Mouse (Mus musculus): ENCODE measurements around the gene Smdt1.

GRCm38 (mm10) chr15:82351480-82351879, 12.7 kb downstream of the Smdt1 start:
- TF ChIP-seq BHLHE40 (IDR thresholded peaks at IDR 0.05; ENCODE audit: borderline replicate concordance, low read depth, low read length) (peak; percentile 48; the same call in 1 of the 2 replicates), POLR2AphosphoS2 (IDR thresholded peaks at IDR 0.05; ENCODE audit: low read length) (peak; percentile 21; the same call in 1 of the 2 replicates), SIN3A (IDR thresholded peaks at IDR 0.05; ENCODE audit: low read length) (peak; percentile 68), USF1 (IDR thresholded peaks at IDR 0.05; ENCODE audit: low read depth, low read length) (no peak; the same call in 1 of the 2 replicates), EP300 (IDR thresholded peaks at IDR 0.05; ENCODE audit: low read depth in 1 of 2, low read length in 2 of 2) (peak; percentile 50 to 77), CTCF (IDR thresholded peaks at IDR 0.05 in 2 of 3, conservative IDR thresholded peaks at IDR 0.05 in 1 of 3; ENCODE audit: control insufficient read depth in 1 of 3, insufficient read depth in 1 of 3, low read depth in 2 of 3, low read length in 3 of 3, poor library complexity in 1 of 3, severe bottlenecking in 1 of 3) (no peak)
